Mouse (Mus musculus): ENCODE results near the gene Mmp3. TPM values are rescaled to one million over a fixed set of nuclear protein-coding genes. Genes with fewer than 3 reads are reported as not detected.

Mmp3 gene
- polyA plus RNA-seq (2017; shearing (Covaris generic)), result under 1 TPM in 1 of 2 experiments, not detected in 1; 0.22 TPM

DNA sequence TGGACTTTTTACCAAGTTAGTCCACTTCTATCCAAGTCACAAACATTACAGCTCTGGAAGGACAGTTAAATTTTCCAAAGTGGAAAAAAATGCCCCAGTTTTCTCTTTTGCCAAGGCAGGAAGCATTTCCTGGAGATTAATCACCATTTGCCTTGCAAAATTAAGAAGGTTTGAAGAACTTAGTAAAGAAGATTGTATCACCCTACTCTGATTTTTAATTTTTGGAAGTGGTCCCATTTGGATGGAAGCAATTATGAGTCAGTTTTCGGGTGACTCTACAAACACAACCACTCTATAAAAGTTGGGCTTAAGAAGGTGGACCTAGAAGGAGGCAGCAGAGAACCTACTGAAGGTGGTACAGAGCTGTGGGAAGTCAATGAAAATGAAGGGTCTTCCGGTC lies at the start of gene Mmp3:
Mmp3 (plus strand) TSS at position 301 of the 400 bp plus-strand sequence.

DNA sequence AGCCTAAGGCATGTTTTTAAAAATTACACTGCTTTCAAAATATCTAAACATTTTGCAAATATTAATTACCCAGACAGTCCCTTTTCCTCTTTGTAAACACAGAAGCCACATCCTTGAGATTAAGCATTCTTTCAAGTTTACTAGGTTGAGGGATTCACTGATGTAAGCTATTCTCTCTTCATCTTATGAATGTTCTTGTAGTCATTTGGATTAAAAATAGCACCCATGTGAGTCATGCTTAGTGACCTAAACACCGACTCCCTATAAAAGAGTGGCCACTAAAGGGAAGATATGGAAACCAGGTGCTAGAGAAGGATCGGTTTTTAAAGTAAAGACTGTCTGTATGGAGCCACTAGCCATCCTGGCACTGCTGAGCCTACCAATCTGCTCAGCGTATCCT lies 56.4 kb downstream of the Mmp3 start, which contains the start of gene Mmp10:
Mmp10 (plus strand) TSS at position 302 of the 400 bp plus-strand sequence.

Other genes starting within 250 kb of the Mmp3 start
- gene Mmp13, start 173.3 kb upstream of the Mmp3 start, polyA plus RNA-seq (2017; shearing (Covaris generic)), result not detected
- gene Mmp12, start 101.4 kb upstream of the Mmp3 start, polyA plus RNA-seq (2017; shearing (Covaris generic)), result 1 to 10 TPM in 1 of 2 experiments, not detected in 1; 2.2 TPM
- gene Mmp1b, start 57.8 kb upstream of the Mmp3 start, polyA plus RNA-seq (2017; shearing (Covaris generic)), result not detected
- gene Mmp10, start 56.5 kb downstream of the Mmp3 start, polyA plus RNA-seq (2017; shearing (Covaris generic)), result under 1 TPM in 1 of 2 experiments, not detected in 1; 0.31 TPM
- not detected for gene Mmp8, start 112.6 kb downstream of the Mmp3 start, polyA plus RNA-seq (2017; shearing (Covaris generic))
- under 1 TPM; 0.31 to 0.42 TPM for gene Mmp27, start 125.6 kb downstream of the Mmp3 start, polyA plus RNA-seq (2017; shearing (Covaris generic))
- gene Mmp20, start 182.4 kb downstream of the Mmp3 start, polyA plus RNA-seq (2017; shearing (Covaris generic)), result under 1 TPM in 1 of 2 experiments, not detected in 1; 0.05 TPM
- not detected for gene Mmp7, start 246.3 kb downstream of the Mmp3 start, polyA plus RNA-seq (2017; shearing (Covaris generic))

Measured in activated CD4-positive, CD25-positive, alpha-beta regulatory T cell (primary cell).